Mouse (Mus musculus): ENCODE data around the gene Cuzd1.

GRCm38 (mm10) chr7:131322192-131322591 is at the start of gene Cuzd1:
- TF ChIP-seq POLR2A (IDR thresholded peaks at IDR 0.05; ENCODE audit: insufficient read depth, low read depth, low read length): no peak
- no peak for TF ChIP-seq CTCF (IDR thresholded peaks at IDR 0.05; ENCODE audit: insufficient read depth, low read depth, low read length)
